Mouse (Mus musculus) CH12.LX (cell line): ENCODE results near the gene Ccdc189. TPM values are rescaled to one million over a fixed set of nuclear protein-coding genes. Genes with fewer than 3 reads are reported as not detected.

Experiments
- DNase-seq: peaks from one replicate; pipeline ENCODE4 v3.0.0-alpha.2; 2013; ENCODE audit errors: extremely low read depth
- H3K27ac ChIP-seq: 2 replicates; pipeline ENCODE4 v1.5.1; 2012; ENCODE audit warnings: low read depth, mild to moderate bottlenecking, control low read depth, moderate library complexity; ENCODE audit not compliant: insufficient read depth
- H3K27me3 ChIP-seq: replicated peaks from 2 replicates; pipeline ENCODE3; 2012; ENCODE audit warnings: inconsistent platforms
- H3K36me3 ChIP-seq, 2 experiments: replicated peaks in 1 of 2; 2 replicates each; pipeline versions ENCODE3 to v1.6.1; 2012; ENCODE audit warnings: inconsistent platforms in 1 of 2, low read length in 1 of 2, mild to moderate bottlenecking in 1 of 2, mixed read lengths in 1 of 2, moderate library complexity in 1 of 2; ENCODE audit not compliant: control insufficient read depth in 1 of 2, insufficient read depth in 1 of 2
- H3K4me1 ChIP-seq, 2 experiments: 2 replicates each; pipeline ENCODE4 v1.6.1; 2012; ENCODE audit warnings: inconsistent platforms in 1 of 2, moderate library complexity in 1 of 2; ENCODE audit not compliant: insufficient read depth in 2 of 2, control insufficient read depth in 1 of 2
- H3K4me2 ChIP-seq: 2 replicates; pipeline ENCODE4 v1.6.1; 2012; ENCODE audit warnings: low read depth, mild to moderate bottlenecking, control low read depth; ENCODE audit not compliant: poor library complexity, insufficient read depth, severe bottlenecking
- H3K4me3 ChIP-seq, 3 experiments: fragments of 150-350 bp in 1 of 3; sonication (generic) in 1 of 3; replicated peaks in 1 of 3; 2 replicates each; pipeline versions ENCODE3 to v1.5.1; 2011 to 2012; ENCODE audit warnings: low read depth in 2 of 3, low read length in 2 of 3, mild to moderate bottlenecking in 2 of 3, moderate library complexity in 2 of 3, control low read depth in 1 of 3, improper control_type of control experiment in 1 of 3, inconsistent platforms in 1 of 3, mixed read lengths in 1 of 3; ENCODE audit not compliant: poor library complexity in 1 of 3
- H3K79me2 ChIP-seq: replicated peaks from 2 replicates; pipeline ENCODE4 v1.6.1; 2012; ENCODE audit warnings: mild to moderate bottlenecking, moderate library complexity; ENCODE audit not compliant: control insufficient read depth, poor library complexity, insufficient read depth, severe bottlenecking; ENCODE audit errors: extremely low read depth
- H3K9ac ChIP-seq: 2 replicates; pipeline ENCODE4 v1.6.1; 2012; ENCODE audit warnings: low read depth, mild to moderate bottlenecking, control low read depth, moderate library complexity; ENCODE audit not compliant: insufficient read depth
- H3K9me3 ChIP-seq: replicated peaks from 2 replicates; pipeline ENCODE3; 2012; ENCODE audit warnings: low read length, inconsistent platforms, mixed read lengths
- BHLHE40 ChIP-seq: IDR thresholded peaks from 2 replicates; pipeline ENCODE4 v1.6.1; 2011; ENCODE audit warnings: mild to moderate bottlenecking, low read depth, low read length, improper control_type of control experiment
- CHD1 ChIP-seq: IDR thresholded peaks from 2 replicates; pipeline ENCODE4 v1.6.1; 2012; ENCODE audit warnings: low read depth, low read length, improper control_type of control experiment, inconsistent platforms
- EP300 ChIP-seq: IDR thresholded peaks from 2 replicates; pipeline ENCODE4 v1.6.1; 2011; ENCODE audit warnings: low read length, improper control_type of control experiment
- ETS1 ChIP-seq: conservative IDR thresholded peaks from 2 replicates; pipeline ENCODE4 v1.6.1; 2012; ENCODE audit warnings: low read depth, mild to moderate bottlenecking, inconsistent platforms, low read length, improper control_type of control experiment, moderate library complexity
- MXI1 ChIP-seq: IDR thresholded peaks from 2 replicates; pipeline ENCODE4 v1.6.1; 2011; ENCODE audit warnings: mild to moderate bottlenecking, low read depth, low read length, improper control_type of control experiment
- POLR2A ChIP-seq: IDR thresholded peaks from 2 replicates; pipeline ENCODE4 v1.6.1; 2011; ENCODE audit warnings: low read depth, mild to moderate bottlenecking, improper control_type of control experiment, low read length
- RAD21 ChIP-seq: IDR thresholded peaks from 2 replicates; pipeline ENCODE4 v1.6.1; 2011; ENCODE audit warnings: low read depth, mild to moderate bottlenecking, low read length, improper control_type of control experiment, moderate library complexity
- RCOR1 ChIP-seq: conservative IDR thresholded peaks from 2 replicates; pipeline ENCODE4 v1.6.1; 2012; ENCODE audit warnings: low read depth, mild to moderate bottlenecking, inconsistent platforms, low read length, improper control_type of control experiment
- dilution Hi-C: fragments of 300-500 bp; cut with MboI; formaldehyde crosslinking; loops from 2 replicates; pipeline ENCODE4 v1.14.3; 2020; ENCODE audit warnings: low sequenced_read_pairs; ENCODE audit not compliant: extremely low pct_unique_long_range_greater_than_20kb, extremely low pct_ligation_motif_present
- in situ Hi-C: fragments of 300-500 bp; cut with MboI; formaldehyde crosslinking; loops from 3 replicates; pipeline ENCODE4 v1.14.3; 2019; ENCODE audit warnings: low sequenced_read_pairs, low pct_ligation_motif_present, low pct_unique_long_range_greater_than_20kb, mixed read lengths
- polyA plus RNA-seq: library from polyadenylated mRNA; unstranded; fragments of >175 nt; gene quantifications from 2 replicates; pipeline ENCODE4 v1.2.1, GENCODE M21; 2012; ENCODE audit warnings: low read depth; ENCODE audit not compliant: insufficient read length
- total RNA-seq, 2 experiments: library from RNA; depleted of rRNA; stranded (reverse); fragments of 300-350 nt in 1 of 2; fragments of >200 nt in 1 of 2; gene quantifications; 2 replicates each; pipeline ENCODE4 v1.2.3; 2012 to 2014

Ccdc189 gene
- total and polyA plus RNA-seq, 3 experiments: 2.1 to 2.9 (median 2.2) TPM

DNA sequence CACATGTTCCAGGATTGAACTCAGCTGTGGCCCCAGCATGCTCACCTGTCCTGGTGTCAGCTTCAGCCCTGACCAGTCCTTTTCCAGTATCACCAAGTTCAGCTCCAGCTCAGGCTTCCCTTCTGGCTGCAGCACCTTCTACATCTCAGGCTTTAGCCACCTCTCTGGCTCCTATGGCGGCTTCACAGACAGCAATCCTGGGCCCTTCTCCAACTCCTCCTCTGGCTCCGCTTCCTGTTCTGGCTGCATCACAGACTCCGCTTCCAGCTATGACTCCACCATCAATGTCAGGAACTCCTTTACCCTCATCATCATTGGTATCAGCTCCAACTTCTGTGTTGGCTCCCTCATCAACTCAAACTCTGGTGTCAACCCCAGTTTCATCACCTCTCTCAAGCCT, 46.7 kb downstream of the Ccdc189 start:
- H3K4me1 ChIP-seq: no peaks in the 10 kb centered on the region
- peaks cover 4% of the 10 kb centered on the region for H3K79me2 ChIP-seq
- peaks cover 75 to 99% of the 10 kb centered on the region in 2 experiments for H3K36me3 ChIP-seq
- in situ Hi-C loops: no loop called here
- H3K27me3 ChIP-seq: no peaks in the 10 kb centered on the region
- H3K9ac ChIP-seq: no peak overlapping the region
- no peak overlapping the region for H3K4me2 ChIP-seq
- dilution Hi-C loops: no loop called here
- no peak overlapping the region for H3K27ac ChIP-seq
- H3K4me3 ChIP-seq: no peak overlapping the region
- TF ChIP-seq EP300: no peak
- no peak for TF ChIP-seq MXI1
- TF ChIP-seq BHLHE40: no peak
- TF ChIP-seq RAD21: no peak
- TF ChIP-seq CHD1: no peak
- TF ChIP-seq RCOR1: no peak
- TF ChIP-seq POLR2A: no peak
- TF ChIP-seq ETS1: no peak
- no peaks in the 10 kb centered on the region for H3K9me3 ChIP-seq
- no peak for DNase-seq

Other genes starting within 250 kb of the Ccdc189 start
Only the 20 nearest of the 25 such genes appear.
- 4.2 and 5.0 TPM in 2 replicates for gene 9130019O22Rik, start 201.4 kb downstream of the Ccdc189 start, total RNA-seq (2012; rRNA removed)
- 3.1 and 4.0 TPM in 2 replicates for gene 9130019O22Rik, start 201.4 kb downstream of the Ccdc189 start, total RNA-seq (2014; rRNA removed)
- gene 9130019O22Rik, start 201.4 kb downstream of the Ccdc189 start, polyA plus RNA-seq: 2.7 and 3.3 TPM in 2 replicates
- gene E430018J23Rik, start 195.0 kb downstream of the Ccdc189 start, total RNA-seq (2012; rRNA removed): 5.4 and 8.9 TPM in 2 replicates
- gene E430018J23Rik, start 195.0 kb downstream of the Ccdc189 start, total RNA-seq (2014; rRNA removed): 8.3 and 9.2 TPM in 2 replicates
- 3.2 and 3.8 TPM in 2 replicates for gene E430018J23Rik, start 195.0 kb downstream of the Ccdc189 start, polyA plus RNA-seq
- gene Zfp764, start 181.8 kb downstream of the Ccdc189 start, total RNA-seq (2012; rRNA removed): 7.5 and 8.1 TPM in 2 replicates
- gene Zfp764, start 181.8 kb downstream of the Ccdc189 start, total RNA-seq (2014; rRNA removed): 8.4 TPM in 2 replicates
- 7.9 and 8.1 TPM in 2 replicates for gene Zfp764, start 181.8 kb downstream of the Ccdc189 start, polyA plus RNA-seq
- gene Zfp688, start 166.5 kb downstream of the Ccdc189 start, total RNA-seq (2012; rRNA removed): 15.8 and 18.7 TPM in 2 replicates
- 12.3 and 12.4 TPM in 2 replicates for gene Zfp688, start 166.5 kb downstream of the Ccdc189 start, total RNA-seq (2014; rRNA removed)
- gene Zfp688, start 166.5 kb downstream of the Ccdc189 start, polyA plus RNA-seq: 16.1 and 21.3 TPM in 2 replicates
- gene Zfp689, start 139.4 kb downstream of the Ccdc189 start, total RNA-seq (2012; rRNA removed): 3.4 and 3.6 TPM in 2 replicates
- gene Zfp689, start 139.4 kb downstream of the Ccdc189 start, total RNA-seq (2014; rRNA removed): 1.8 and 2.3 TPM in 2 replicates
- gene Zfp689, start 139.4 kb downstream of the Ccdc189 start, polyA plus RNA-seq: 3.2 and 4.6 TPM in 2 replicates
- 10.4 and 11.3 TPM in 2 replicates for gene Prr14, start 129.0 kb downstream of the Ccdc189 start, total RNA-seq (2012; rRNA removed)
- gene Prr14, start 129.0 kb downstream of the Ccdc189 start, total RNA-seq (2014; rRNA removed): 6.7 and 7.6 TPM in 2 replicates
- gene Prr14, start 129.0 kb downstream of the Ccdc189 start, polyA plus RNA-seq: 26.2 and 31.3 TPM in 2 replicates
- 14.4 and 15.4 TPM in 2 replicates for gene Fbrs, start 109.4 kb downstream of the Ccdc189 start, total RNA-seq (2012; rRNA removed)
- 5.6 and 6.7 TPM in 2 replicates for gene Fbrs, start 109.4 kb downstream of the Ccdc189 start, total RNA-seq (2014; rRNA removed)
- gene Fbrs, start 109.4 kb downstream of the Ccdc189 start, polyA plus RNA-seq: 63.9 and 66.7 TPM in 2 replicates
- gene Srcap, start 76.6 kb downstream of the Ccdc189 start, total RNA-seq (2012; rRNA removed): 18.5 and 19.9 TPM in 2 replicates
- 3.4 and 4.1 TPM in 2 replicates for gene Srcap, start 76.6 kb downstream of the Ccdc189 start, total RNA-seq (2014; rRNA removed)
- 22.2 and 28.1 TPM in 2 replicates for gene Srcap, start 76.6 kb downstream of the Ccdc189 start, polyA plus RNA-seq
- 12.0 and 12.7 TPM in 2 replicates for gene Gm42715, start 69.0 kb downstream of the Ccdc189 start, total RNA-seq (2012; rRNA removed)
- gene Gm42715, start 69.0 kb downstream of the Ccdc189 start, total RNA-seq (2014; rRNA removed): 2.0 and 5.8 TPM in 2 replicates
- 13.6 and 14.1 TPM in 2 replicates for gene Gm42715, start 69.0 kb downstream of the Ccdc189 start, polyA plus RNA-seq
- 0.93 TPM in 1 of 2 replicates, not detected in the other for gene Tmem265, start 27.2 kb downstream of the Ccdc189 start, total RNA-seq (2012; rRNA removed)
- 2.3 and 3.0 TPM in 2 replicates for gene Tmem265, start 27.2 kb downstream of the Ccdc189 start, total RNA-seq (2014; rRNA removed)
- gene Tmem265, start 27.2 kb downstream of the Ccdc189 start, polyA plus RNA-seq: not detected in 2 replicates
- 23.3 and 25.5 TPM in 2 replicates for gene Phkg2, start 15.3 kb downstream of the Ccdc189 start, total RNA-seq (2012; rRNA removed)
- gene Phkg2, start 15.3 kb downstream of the Ccdc189 start, total RNA-seq (2014; rRNA removed): 33.1 and 34.7 TPM in 2 replicates
- 65.0 and 67.2 TPM in 2 replicates for gene Phkg2, start 15.3 kb downstream of the Ccdc189 start, polyA plus RNA-seq
- 48.6 and 50.9 TPM in 2 replicates for gene Rnf40, start 172 bp upstream of the Ccdc189 start, total RNA-seq (2012; rRNA removed)
- gene Rnf40, start 172 bp upstream of the Ccdc189 start, total RNA-seq (2014; rRNA removed): 39.3 and 40.6 TPM in 2 replicates
- gene Rnf40, start 172 bp upstream of the Ccdc189 start, polyA plus RNA-seq: 73.0 and 95.2 TPM in 2 replicates
- 2.4 and 3.2 TPM in 2 replicates for gene Zfp629, start 27.2 kb upstream of the Ccdc189 start, total RNA-seq (2012; rRNA removed)
- gene Zfp629, start 27.2 kb upstream of the Ccdc189 start, total RNA-seq (2014; rRNA removed): 0.38 and 0.59 TPM in 2 replicates
- gene Zfp629, start 27.2 kb upstream of the Ccdc189 start, polyA plus RNA-seq: 0.48 and 0.94 TPM in 2 replicates
- 60.5 and 65.0 TPM in 2 replicates for gene Bcl7c, start 120.3 kb upstream of the Ccdc189 start, total RNA-seq (2012; rRNA removed)
- gene Bcl7c, start 120.3 kb upstream of the Ccdc189 start, total RNA-seq (2014; rRNA removed): 25.9 and 28.0 TPM in 2 replicates
- 71.3 and 73.5 TPM in 2 replicates for gene Bcl7c, start 120.3 kb upstream of the Ccdc189 start, polyA plus RNA-seq
- gene Ctf1, start 124.1 kb upstream of the Ccdc189 start, total RNA-seq (2012; rRNA removed): not detected in 2 replicates
- not detected in 2 replicates for gene Ctf1, start 124.1 kb upstream of the Ccdc189 start, total RNA-seq (2014; rRNA removed)
- gene Ctf1, start 124.1 kb upstream of the Ccdc189 start, polyA plus RNA-seq: not detected in 2 replicates
- 0.08 TPM in 1 of 2 replicates, not detected in the other for gene Ctf2, start 143.6 kb upstream of the Ccdc189 start, total RNA-seq (2012; rRNA removed)
- not detected in 2 replicates for gene Ctf2, start 143.6 kb upstream of the Ccdc189 start, total RNA-seq (2014; rRNA removed)
- 0.36 TPM in 1 of 2 replicates, not detected in the other for gene Ctf2, start 143.6 kb upstream of the Ccdc189 start, polyA plus RNA-seq
- gene Fbxl19, start 155.9 kb upstream of the Ccdc189 start, total RNA-seq (2012; rRNA removed): 25.1 and 28.2 TPM in 2 replicates
- gene Fbxl19, start 155.9 kb upstream of the Ccdc189 start, total RNA-seq (2014; rRNA removed): 22.4 and 22.6 TPM in 2 replicates
- 29.3 and 31.7 TPM in 2 replicates for gene Fbxl19, start 155.9 kb upstream of the Ccdc189 start, polyA plus RNA-seq
- 15.7 and 16.9 TPM in 2 replicates for gene Orai3, start 181.2 kb upstream of the Ccdc189 start, total RNA-seq (2012; rRNA removed)
- 9.3 and 11.6 TPM in 2 replicates for gene Orai3, start 181.2 kb upstream of the Ccdc189 start, total RNA-seq (2014; rRNA removed)
- 7.5 and 10.3 TPM in 2 replicates for gene Orai3, start 181.2 kb upstream of the Ccdc189 start, polyA plus RNA-seq
- gene Setd1a, start 188.1 kb upstream of the Ccdc189 start, total RNA-seq (2012; rRNA removed): 9.0 and 9.8 TPM in 2 replicates
- gene Setd1a, start 188.1 kb upstream of the Ccdc189 start, total RNA-seq (2014; rRNA removed): 3.2 and 4.5 TPM in 2 replicates
- 50.8 and 51.0 TPM in 2 replicates for gene Setd1a, start 188.1 kb upstream of the Ccdc189 start, polyA plus RNA-seq
- gene Gm49388, start 197.0 kb upstream of the Ccdc189 start, total RNA-seq (2012; rRNA removed): 0.98 and 2.2 TPM in 2 replicates
- not detected in 2 replicates for gene Gm49388, start 197.0 kb upstream of the Ccdc189 start, total RNA-seq (2014; rRNA removed)
- 4.3 and 4.7 TPM in 2 replicates for gene Gm49388, start 197.0 kb upstream of the Ccdc189 start, polyA plus RNA-seq